Mouse (Mus musculus): Measurements from ENCODE around the gene Alpl.

GRCm38 (mm10) chr4:137830380-137830779, 34.2 kb upstream of the Alpl start:
- TF ChIP-seq POU5F1 (IDR thresholded peaks at IDR 0.05; ENCODE audit: borderline replicate concordance, low read length) (no peak), CTCF (conservative IDR thresholded peaks at IDR 0.05; ENCODE audit: low read length) (no peak), NANOG (IDR thresholded peaks at IDR 0.05; ENCODE audit: borderline replicate concordance, low read length) (no peak)

Data from E14TG2a.4 (cell line).